Mouse (Mus musculus): ENCODE results near the gene Bahcc1. TPM values are rescaled to one million over a fixed set of nuclear protein-coding genes. Genes with fewer than 3 reads are reported as not detected.
A peak's percentile ranks its signal among the peaks of the same experiment; 100 is the strongest.

The Bahcc1 gene
- total RNA-seq, 2 experiments from 2014 or later = 2.0 to 2.1 TPM

DNA sequence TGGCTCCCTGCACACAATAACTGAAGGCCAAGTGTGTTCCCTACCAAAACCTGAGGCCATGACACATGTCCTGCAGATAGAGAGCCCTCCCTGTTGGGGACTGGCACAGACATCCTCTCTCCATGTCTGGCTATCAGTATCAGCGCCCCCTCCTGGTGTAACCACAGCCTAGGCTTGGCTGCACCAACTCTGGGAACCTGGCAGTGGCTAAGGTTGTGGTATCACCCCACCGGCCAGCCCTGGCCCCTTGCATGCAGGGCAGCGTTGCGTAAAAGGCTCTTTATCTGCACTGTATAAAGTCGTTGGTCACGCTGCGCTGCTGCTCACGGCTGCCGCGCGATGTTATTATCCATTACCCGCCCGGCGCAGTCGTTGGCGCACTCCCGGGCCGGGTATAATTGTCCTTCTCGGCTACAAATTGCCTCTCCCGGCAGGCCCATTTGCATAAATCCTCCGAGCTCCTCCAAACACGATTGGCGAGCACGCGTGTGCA is 47.6 kb downstream of the Bahcc1 start:
- ATAC-seq (replicated peaks; ENCODE audit: low FRiP score, poor library complexity, severe bottlenecking) = no peak

DNA sequence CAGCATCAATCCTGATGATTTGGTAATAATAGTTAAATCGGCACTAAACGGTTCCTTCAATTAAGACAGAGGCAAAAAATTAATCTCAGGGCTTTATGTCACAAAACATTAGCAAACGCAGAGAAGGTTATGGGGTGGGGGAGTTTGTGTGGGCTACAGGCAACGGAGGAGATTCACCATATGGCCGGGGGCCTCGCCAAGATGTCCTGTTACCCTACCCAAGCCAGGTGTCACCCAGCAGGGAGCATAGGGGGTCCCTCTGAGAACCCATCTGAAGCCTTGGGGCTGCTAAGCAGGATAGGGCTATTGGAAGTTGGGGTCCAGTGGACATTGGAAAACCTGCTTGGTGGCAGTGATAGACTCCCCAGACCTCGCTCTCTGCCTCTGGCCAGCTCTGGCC is 48.0 kb downstream of the Bahcc1 start:
- ATAC-seq (replicated peaks; ENCODE audit: low FRiP score, poor library complexity, severe bottlenecking) = no peak

DNA sequence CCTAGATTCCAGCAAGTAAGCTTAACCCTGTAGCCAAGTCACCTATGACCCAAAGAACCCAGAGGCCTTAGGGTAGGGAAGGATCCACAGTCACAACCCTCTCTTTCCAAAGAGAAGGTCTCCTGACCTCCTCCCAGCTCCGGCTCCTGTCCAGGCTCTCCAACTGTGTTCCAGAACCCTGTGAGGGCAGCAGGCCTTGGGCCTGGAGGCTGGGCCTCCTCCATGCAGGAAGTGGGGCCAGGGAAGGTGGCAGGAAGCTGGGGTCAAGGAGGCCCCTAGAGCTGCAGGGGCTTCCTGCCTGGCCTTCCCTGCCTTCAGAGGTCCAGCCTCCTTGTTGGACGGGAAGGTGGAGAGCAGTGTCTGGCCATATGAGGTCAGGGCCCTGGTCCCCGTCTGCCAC is 48.5 kb downstream of the Bahcc1 start:
- no peak for ATAC-seq (replicated peaks; ENCODE audit: low FRiP score, poor library complexity, severe bottlenecking)

DNA sequence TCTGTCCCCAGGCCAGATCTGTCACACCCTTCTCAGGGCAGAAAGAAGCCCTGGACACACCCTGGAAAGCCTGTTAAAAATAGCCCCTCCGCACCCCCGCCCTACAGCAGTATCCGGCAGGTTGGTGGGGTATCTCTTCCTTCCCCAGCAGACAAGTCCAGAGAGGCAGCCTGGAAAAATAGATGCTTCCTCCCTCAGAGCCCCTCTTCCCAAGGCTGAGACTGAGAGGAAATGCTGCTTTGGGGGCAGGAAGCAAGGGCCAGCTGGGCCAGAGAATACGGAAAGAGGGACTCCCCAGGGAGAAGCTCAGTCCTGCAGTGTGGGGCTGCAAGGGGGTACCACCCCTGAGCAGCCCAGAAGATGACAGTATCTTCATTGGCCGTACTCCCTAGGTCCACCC is 50.8 kb downstream of the Bahcc1 start:
- no peak for ATAC-seq (replicated peaks; ENCODE audit: low FRiP score, poor library complexity, severe bottlenecking)

DNA sequence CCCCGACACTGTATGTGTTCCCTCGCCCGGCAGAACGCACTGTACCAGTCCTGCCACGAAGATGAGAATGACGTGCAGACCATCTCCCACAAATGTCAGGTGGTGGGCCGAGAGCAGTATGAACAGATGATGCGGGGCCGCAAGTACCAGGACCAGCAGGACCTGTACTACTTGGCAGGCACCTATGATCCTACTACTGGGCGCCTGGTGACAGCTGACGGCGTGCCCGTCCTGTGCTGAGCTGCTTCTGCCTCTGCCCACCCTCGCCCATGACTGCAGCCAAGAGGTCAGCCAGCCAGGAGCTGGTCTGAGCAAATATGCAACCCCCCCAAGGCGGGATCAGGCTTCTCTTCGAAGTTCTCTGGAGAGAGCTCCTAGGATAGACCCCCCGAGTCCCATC is 56.9 kb downstream of the Bahcc1 start:
- no peak for ATAC-seq (replicated peaks; ENCODE audit: low FRiP score, poor library complexity, severe bottlenecking)

DNA sequence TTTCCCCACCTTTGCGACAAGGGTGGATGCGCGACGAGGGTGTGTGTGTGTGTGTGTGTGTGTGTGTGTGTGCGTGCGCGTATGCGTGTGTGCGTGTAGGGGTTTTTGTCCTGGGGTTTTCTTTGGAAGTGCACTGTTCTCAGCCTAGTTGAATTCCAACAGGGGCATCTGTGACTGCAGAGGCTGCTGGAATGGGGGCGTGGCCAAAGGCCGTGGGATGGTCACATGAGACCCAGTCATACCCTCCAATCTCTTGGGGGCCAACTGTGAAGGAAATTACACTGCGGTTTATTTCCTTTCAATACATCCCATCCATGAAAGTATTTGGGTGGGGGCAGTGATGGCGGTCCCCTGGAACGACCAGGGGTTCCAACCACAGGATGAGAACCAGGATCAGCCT is 57.5 kb downstream of the Bahcc1 start:
- ATAC-seq (replicated peaks; ENCODE audit: low FRiP score, poor library complexity, severe bottlenecking) = no peak

DNA sequence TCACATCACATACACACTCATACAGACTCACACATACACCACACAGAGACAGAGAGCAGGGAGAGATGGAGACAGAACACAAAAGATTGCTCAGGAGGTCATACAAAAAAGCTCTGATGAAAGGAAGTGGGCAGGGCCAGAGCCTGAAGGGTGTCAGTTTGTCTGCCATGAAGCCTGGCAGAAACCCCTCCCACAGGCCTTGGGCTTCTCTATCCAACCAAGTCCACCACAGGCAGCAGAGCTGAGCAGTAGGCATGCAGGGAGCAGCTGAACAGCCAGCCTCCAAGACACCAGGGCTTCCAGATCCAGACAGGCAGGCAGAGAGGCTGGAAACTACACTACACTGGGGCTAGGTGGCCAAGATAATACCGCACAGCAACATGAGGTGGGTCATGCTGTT is 61.0 kb downstream of the Bahcc1 start:
- no peak for ATAC-seq (replicated peaks; ENCODE audit: low FRiP score, poor library complexity, severe bottlenecking)

DNA sequence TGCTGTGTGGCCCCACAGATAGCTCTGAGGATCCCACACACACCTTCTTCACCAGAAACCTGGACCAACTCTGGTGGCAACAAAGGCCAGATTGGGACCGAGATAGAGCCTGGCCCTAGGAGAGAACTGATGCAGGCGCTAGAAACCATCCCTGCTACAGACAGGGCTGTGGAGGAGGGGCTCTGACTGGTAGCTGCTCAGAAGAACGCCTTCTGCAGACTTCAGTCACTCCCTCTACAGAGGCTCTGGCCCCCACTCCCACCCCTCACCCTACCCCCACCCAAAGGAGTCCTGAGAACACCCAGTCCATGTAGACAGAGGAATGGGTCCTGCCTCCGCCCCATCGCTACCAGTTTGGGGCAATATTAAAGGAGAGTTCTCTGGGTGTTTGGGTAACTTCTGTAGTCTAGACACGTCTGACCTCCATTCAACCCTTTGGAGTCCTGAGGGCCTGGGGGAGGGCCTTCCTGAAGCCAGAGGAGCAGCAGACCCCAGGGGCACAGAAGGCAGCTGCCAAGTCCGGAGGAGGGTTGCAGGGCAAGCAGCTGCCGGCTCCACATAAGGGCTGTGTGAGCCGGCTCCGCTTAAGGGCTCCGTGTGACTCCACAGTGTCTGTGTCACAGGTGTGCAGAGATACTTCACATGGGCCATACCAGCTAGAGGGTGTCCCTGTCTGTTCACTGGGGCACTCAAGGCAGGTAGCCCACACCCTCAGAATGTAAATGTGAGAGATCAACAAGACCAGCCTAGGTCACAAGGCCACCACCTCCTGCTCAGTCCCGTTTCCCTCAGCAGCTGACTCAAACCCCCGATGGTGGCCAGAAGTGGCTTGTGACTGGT is 63.8 kb downstream of the Bahcc1 start:
- ATAC-seq (replicated peaks; ENCODE audit: low FRiP score, poor library complexity, severe bottlenecking) = no peak

DNA sequence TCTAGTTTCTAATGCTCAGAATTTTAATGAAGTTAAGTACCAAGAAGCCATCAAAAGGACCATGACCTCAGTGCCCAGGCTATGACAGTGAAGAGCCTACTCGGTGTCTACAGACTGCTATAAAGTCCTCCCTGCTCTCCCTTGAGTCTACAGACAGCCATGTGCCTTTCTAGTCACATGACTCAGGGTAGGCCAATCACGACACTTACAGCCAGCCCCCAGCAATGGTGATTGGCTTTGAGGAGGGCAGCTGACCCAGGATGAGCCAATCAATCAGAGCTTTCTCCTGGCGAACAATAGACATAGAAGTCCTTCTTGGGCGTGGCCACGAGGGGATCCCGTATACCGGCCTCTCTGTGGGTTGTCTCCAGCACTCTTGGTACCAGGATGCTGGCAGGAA is 65.0 kb downstream of the Bahcc1 start:
- no peak for ATAC-seq (replicated peaks; ENCODE audit: low FRiP score, poor library complexity, severe bottlenecking)

DNA sequence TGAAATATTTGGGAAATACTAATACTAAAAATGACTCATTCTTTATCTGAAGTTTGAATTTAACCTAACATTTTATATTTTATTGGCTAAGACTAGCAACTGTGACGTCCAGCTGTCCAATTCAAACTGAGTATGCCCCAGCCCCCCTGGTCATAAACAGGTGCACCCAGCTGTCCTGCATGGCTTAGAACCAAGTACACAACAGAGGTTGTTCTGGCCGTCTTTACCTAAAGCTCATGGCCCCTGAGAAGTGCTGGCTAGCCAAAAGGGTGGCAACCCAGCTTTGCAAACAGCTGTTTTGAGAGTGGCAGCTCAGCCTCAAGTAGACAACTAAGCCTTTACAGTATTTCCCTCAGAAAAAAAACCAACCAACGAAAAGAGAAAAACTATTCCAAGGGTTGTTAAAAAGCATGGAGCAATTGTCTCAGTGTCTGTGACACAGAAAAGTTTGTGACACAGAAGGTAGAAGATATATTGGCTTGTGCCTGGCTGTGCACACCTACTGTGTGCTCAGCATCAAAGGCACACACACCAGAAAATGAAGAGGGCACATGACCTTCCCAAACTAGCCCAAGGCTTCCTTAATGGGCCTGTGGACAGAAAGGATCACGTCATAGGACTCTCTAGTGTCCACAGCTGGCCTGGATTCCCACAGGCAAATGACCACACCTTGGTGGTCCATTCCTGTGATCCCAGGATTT is 65.8 kb downstream of the Bahcc1 start:
- no peak for ATAC-seq (replicated peaks; ENCODE audit: low FRiP score, poor library complexity, severe bottlenecking)

DNA sequence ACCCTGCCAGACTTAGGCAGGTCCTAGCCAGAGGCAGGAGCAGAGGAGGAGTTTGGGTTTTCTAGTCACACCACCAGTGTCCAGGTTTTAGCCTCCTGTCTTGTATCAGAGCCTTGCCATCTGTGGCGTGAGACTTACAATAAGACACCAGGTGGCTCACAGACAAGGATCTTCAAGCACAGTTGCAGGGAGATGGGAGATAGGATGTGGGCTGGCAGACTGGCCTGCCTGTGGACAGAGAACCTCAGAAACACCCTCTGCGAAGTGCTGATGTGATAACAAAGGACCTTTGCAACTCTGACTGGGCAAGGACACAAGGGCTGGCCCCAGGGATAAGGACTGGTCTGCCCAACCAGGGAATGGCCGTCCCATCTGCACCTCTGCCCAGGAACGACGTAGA is 66.7 kb downstream of the Bahcc1 start:
- no peak for ATAC-seq (replicated peaks; ENCODE audit: low FRiP score, poor library complexity, severe bottlenecking)

DNA sequence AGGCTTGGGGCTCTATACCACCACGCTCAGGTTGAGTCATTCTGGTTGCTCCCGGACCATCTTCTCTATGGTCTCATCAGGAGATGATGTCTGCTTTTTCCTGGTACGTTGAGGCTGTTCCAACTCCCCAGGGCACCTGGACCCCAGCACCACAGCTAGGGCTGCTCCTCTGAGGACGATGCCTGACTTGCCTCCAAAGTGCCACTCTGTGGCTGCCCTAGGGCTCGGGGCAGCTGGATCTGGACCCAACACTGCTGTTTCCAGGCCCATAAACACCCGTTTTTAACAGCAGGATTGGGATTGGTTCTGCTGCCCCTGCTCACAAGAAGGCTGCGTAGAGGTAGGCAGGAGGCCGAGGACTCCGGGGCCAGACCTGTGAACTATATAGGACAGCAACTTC is 70.4 kb downstream of the Bahcc1 start:
- no peak for ATAC-seq (replicated peaks; ENCODE audit: low FRiP score, poor library complexity, severe bottlenecking)

DNA sequence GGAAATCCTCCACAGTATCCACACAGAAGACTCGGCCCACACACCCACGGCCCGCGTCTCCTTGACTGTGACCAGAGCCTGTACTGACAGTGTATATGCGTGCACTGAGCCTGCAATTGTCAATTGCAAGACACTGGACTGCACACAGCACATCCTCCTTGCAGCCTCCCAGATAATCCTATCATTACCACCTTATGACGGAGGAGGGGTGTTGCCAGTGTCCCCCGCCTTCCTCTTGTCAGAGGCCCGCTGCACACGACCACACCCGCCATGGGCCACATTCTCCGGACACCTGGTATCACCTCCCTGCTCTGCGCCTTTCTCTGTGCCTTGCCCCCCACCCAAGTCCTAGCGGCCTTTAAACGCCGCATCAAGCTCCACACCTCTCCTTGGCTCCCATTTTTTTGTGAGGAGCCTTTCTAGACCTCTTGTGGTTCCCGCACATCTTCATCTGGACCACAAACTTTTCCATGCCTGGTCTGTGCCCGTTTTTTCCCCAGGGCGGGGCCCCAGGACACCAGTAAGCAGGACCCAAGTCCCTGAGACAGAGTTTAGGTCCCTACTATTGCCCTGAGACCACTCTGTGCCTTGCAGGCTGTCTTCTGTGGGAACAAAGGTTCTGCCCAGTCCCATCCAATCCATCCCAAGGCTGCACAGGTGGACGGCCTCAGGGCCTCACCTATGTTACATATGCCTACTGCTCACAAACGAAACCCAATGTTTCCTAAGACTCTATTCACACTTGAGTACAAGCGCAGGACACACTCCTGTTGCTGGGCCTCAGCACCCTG is 71.0 kb downstream of the Bahcc1 start:
- peak; percentile 67 for ATAC-seq (replicated peaks; ENCODE audit: low FRiP score, poor library complexity, severe bottlenecking)

DNA sequence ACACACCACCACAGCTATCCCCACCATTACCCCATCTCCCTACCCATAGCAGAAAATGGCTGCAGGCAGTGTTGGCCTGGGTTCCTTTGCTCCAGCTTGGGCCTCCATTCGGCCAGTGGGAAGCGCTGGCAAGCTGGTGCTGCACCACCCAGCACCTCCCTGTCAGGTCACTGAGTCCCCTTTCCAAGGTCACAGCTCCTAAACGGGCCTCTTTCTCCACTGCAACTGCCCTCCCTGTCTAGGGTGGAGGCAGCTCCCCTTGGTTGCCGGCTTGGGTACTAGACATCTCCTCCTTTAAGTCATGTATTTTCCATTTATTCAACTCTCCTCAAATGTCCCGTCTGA is 71.6 kb downstream of the Bahcc1 start:
- peak; percentile 19 for ATAC-seq (replicated peaks; ENCODE audit: low FRiP score, poor library complexity, severe bottlenecking)

DNA sequence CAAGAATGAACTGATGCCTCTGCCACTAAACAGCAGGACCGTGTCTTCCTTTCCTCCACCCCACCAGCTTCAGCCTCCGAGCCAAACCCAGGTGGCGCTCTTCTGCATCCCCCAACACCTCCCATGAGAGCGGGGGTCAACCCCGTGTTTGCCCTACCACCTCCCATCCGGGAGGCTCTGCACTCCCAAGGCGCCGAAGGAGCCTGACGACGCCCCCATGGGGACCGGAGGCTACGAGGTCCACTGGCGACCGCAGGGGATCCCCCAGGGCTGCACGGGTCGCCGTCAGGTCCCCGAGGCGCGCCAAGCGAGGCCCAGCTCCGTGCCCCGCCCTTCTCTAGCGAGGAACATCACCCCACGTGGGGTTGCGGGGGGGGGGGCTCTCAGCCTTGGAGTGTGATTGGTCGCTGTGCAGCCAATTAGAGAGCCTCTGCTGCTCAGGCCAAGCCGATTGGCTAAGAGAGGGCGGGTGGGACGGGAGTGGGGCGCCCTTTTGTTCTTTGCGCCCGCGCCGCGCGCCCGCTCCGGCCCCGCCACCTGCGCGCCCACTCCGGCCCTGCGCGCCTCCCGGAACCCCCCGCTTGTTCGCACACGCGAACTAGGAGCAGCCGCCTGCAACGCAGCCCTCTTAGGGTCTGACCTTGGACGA is 72.3 kb downstream of the Bahcc1 start:
- peak; percentile 74 for ATAC-seq (replicated peaks; ENCODE audit: low FRiP score, poor library complexity, severe bottlenecking)

DNA sequence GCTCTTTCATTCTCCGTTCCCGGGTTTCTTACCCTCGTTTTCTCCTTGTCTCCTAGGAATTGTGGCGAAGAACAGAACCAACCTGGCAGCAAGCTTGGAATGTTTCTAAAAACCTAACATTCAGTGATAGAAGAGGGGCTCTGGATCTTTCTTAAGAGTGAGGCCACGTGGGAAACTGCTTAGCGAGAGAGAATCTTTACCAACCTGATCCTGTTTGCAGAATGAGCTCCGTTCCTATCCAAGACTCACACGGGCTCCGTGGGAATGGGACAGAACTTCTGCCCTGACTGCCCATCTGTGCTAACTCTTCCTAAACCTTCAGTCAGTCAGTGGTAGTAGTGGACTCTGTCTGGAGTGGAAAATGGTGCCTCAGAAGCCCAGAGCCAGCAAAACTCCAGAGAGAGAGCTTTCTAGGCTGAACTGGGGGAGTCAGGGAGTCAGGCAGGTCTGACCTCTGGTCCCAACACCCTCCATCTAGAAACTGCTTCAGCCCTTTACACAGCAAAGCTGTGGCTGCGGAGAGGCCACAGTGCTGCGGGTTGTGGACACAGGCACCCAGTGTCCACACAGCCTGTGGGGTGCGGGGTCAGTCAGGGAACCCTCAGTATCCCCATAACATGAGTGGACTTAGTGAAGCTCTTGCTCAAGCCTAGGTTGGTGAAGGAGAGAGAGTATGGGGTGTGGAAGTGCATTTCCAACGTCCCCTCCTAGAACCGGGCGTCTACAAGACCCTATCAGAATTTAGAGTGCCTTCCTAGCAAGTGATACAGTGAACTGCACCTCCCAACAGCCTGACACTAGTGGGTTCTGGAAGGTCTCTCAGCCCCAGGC is 73.0 kb downstream of the Bahcc1 start:
- ATAC-seq (replicated peaks; ENCODE audit: low FRiP score, poor library complexity, severe bottlenecking) = no peak

DNA sequence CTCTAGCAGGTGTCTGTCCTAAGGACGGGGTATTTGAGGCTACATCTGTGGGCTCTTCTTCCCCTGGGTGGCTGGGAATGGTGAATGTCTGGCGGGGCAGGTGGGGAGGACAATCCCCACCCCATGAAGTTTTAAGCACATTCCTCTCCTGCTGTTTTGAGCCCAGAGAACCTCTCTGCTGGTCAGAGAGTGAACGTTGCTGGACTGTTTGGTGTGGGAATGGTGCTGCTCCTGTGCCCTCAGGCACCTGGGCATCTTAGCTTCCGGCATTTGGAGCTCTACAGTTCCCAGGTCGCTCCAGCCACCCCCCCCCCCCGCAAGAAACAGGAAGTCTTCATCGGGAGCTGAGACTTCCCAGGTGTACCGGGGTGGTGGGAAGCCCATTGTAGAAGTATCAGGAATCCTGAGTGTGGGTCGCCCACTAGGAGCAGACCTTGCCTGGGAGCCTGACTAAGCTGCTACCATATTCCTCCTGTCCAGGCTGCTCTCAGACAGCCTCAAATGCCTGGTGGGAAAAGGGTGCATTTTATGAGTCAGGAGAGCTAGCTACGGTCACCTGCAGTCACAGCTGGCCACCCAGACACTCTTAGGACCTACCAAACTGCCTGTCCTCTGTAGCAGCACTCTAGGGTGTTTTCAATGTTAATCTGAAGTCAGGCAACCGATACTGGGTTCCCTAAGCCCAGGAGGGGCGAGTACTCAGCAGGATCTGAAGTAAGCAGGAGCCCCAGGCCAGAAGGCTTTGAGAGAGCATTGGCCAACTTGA is 73.8 kb downstream of the Bahcc1 start:
- no peak for ATAC-seq (replicated peaks; ENCODE audit: low FRiP score, poor library complexity, severe bottlenecking)

DNA sequence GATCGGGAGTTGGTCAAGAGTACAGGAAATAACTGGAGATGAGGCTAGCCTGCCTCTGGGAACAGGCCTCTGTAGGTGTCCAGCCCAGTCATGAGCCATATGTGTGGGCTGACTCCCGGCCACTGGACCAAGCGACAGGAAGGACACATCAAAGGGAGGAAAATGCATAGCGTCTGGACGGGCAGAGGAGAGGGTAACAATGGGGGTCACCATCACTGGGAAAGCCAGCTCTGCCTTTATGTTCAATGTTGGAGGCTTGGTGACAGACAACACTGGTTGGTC is 74.3 kb downstream of the Bahcc1 start:
- ATAC-seq (replicated peaks; ENCODE audit: low FRiP score, poor library complexity, severe bottlenecking) = no peak

All from erythroblast, adult 5-6 weeks (primary cell).